Mouse (Mus musculus) megakaryocyte, embryonic 14.5 days (primary cell): Measurements from ENCODE around the gene Masp1.

Source experiments
- FLI1 ChIP-seq: IDR thresholded peaks from 2 replicates; pipeline ENCODE4 v1.6.1; 2012; ENCODE audit warnings: low read length, inconsistent platforms, mixed read lengths
- GATA1 ChIP-seq: IDR thresholded peaks from 3 replicates; pipeline ENCODE4 v1.6.1; 2012; ENCODE audit warnings: mixed read lengths, low read length, inconsistent platforms, borderline replicate concordance

DNA sequence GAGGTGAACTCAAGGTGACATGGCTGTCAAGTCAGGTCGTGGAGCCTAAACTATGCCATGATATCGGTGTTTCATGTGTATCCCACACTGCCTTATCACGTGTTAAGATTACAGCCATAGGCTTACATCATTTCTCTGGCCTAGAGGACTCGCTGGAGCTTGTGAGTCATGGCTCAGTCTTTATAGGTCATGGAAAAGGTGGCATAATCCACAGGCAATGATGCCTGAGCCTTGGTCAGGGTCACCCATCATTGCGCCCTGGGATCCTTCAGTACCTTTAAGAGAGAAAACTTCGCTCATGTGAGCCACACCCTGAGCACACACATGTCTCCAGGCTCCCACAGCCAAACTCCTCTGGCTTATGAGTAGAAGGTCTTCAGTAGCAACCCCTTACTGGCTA lies 49.1 kb downstream of the Masp1 start:
- no peak for TF ChIP-seq GATA1
- no peak for TF ChIP-seq FLI1
